ENCODE assay signal across 18 mouse cellular contexts in the genomic region with DNA sequence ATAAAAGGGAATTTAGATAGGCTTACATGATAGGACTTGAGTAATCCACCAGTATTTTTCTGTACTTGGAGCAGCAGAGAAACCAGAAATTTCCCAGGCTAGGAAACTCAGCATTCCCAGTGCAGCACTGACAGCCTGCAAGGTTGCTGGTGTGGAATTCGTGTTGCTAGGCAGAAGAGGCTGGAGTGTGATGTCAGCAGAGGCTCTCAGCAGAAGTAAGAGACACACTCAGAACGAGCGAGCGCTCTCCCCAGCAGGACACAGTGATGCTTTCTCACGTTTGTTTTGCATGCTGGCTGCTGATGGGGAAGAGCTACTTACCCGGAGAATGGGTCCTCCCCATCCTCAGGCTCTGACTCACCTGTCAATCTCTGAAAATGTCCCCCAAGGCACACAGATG.
DNase-seq lines count a peak whose midpoint lies in the region; ATAC-seq and TF ChIP-seq lines count a peak whose summit lies in the region.
"Had no signal": no experiment of that assay in that cellular context is flagged by ENCODE, and none has a peak within 500 bp of the region (broad histone marks: within the 10 kb centered on the region; RNA-seq: fewer than 3 reads in every experiment).

No protein-coding gene starts in this region.

- TF ChIP-seq RAD21 in CH12.LX (IDR thresholded peaks at IDR 0.05; ENCODE audit: low read depth, low read length), result no peak

- no peak for TF ChIP-seq POLR2A in CH12.LX (IDR thresholded peaks at IDR 0.05; ENCODE audit: low read depth, low read length)

- no peak for TF ChIP-seq CTCF in CH12.LX (conservative IDR thresholded peaks at IDR 0.05 in 1 of 2, IDR thresholded peaks at IDR 0.05 in 1 of 2; ENCODE audit: low read depth in 2 of 2, low read length in 2 of 2)

- TF ChIP-seq EP300 in CH12.LX (IDR thresholded peaks at IDR 0.05; ENCODE audit: low read length), result no peak

- H3K4me3 ChIP-seq in forebrain, embryonic 13.5 days, result no peak overlapping the region
- H3K4me3 ChIP-seq in forebrain, embryonic 10.5 days, result no peak overlapping the region
- no peak overlapping the region for H3K4me3 ChIP-seq in hindbrain, embryonic 16.5 days (ENCODE audit: low read length)
- no peak overlapping the region for H3K4me3 ChIP-seq in hindbrain, embryonic 14.5 days (replicated peaks; ENCODE audit: low read length)
- no peak overlapping the region for H3K4me3 ChIP-seq in CH12.LX (replicated peaks in 1 of 3; ENCODE audit: low read depth in 2 of 3, low read length in 2 of 3, poor library complexity in 1 of 3)
- H3K4me3 ChIP-seq: embryonic facial prominence, embryonic 12.5 days; limb, embryonic 12.5 days; liver, embryonic 15.5 days; midbrain, embryonic 12.5 days; neural tube, embryonic 12.5 days had no signal

- in situ Hi-C loops in CH12.LX (cut with MboI; ENCODE audit: low pct_ligation_motif_present, low pct_unique_long_range_greater_than_20kb, low sequenced_read_pairs), result no loop called here

- H3K27ac ChIP-seq in forebrain, embryonic 13.5 days, result no peak overlapping the region
- H3K27ac ChIP-seq in forebrain, embryonic 10.5 days, result no peak overlapping the region
- H3K27ac ChIP-seq in hindbrain, embryonic 16.5 days (ENCODE audit: low read depth, low read length), result no peak overlapping the region
- no peak overlapping the region for H3K27ac ChIP-seq in hindbrain, embryonic 14.5 days
- no peak overlapping the region for H3K27ac ChIP-seq in CH12.LX (ENCODE audit: insufficient read depth, low read depth)
- H3K27ac ChIP-seq: embryonic facial prominence, embryonic 12.5 days; limb, embryonic 12.5 days; liver, embryonic 15.5 days; midbrain, embryonic 12.5 days; neural tube, embryonic 12.5 days had no signal

- H3K36me3 ChIP-seq in forebrain, embryonic 13.5 days (ENCODE audit: poor library complexity, severe bottlenecking), result no peaks in the 10 kb centered on the region
- no peaks in the 10 kb centered on the region for H3K36me3 ChIP-seq in forebrain, embryonic 10.5 days (replicated peaks)
- no peaks in the 10 kb centered on the region for H3K36me3 ChIP-seq in hindbrain, embryonic 16.5 days (ENCODE audit: control insufficient read depth, insufficient read depth, low read length)
- H3K36me3 ChIP-seq in hindbrain, embryonic 14.5 days (replicated peaks; ENCODE audit: control insufficient read depth, insufficient read depth), result no peaks in the 10 kb centered on the region
- H3K36me3 ChIP-seq in CH12.LX (replicated peaks in 1 of 2; ENCODE audit: control insufficient read depth in 1 of 2, insufficient read depth in 1 of 2, low read length in 1 of 2), result no peaks in the 10 kb centered on the region
- H3K36me3 ChIP-seq: embryonic facial prominence, embryonic 12.5 days; limb, embryonic 12.5 days; liver, embryonic 15.5 days; midbrain, embryonic 12.5 days; neural tube, embryonic 12.5 days had no signal

- 0 out of 2 replicates have a peak, but pooled peaks have one; percentile 38 for ATAC-seq in forebrain, embryonic 13.5 days
- ATAC-seq in hindbrain, embryonic 16.5 days, result peak; percentile 83
- ATAC-seq in hindbrain, embryonic 14.5 days (ENCODE audit: low FRiP score), result no peak; the same call in 1 of the 2 replicates
- ATAC-seq in CD4-positive, CD25-positive, alpha-beta regulatory T cell, adult 4 months, result no peak
- ATAC-seq: intestine, postnatal 0 days; Patski had no signal

- H3K27me3 ChIP-seq in forebrain, embryonic 13.5 days, result no peaks in the 10 kb centered on the region
- no peaks in the 10 kb centered on the region for H3K27me3 ChIP-seq in forebrain, embryonic 10.5 days (ENCODE audit: poor library complexity, severe bottlenecking)
- H3K27me3 ChIP-seq in hindbrain, embryonic 16.5 days (replicated peaks; ENCODE audit: control insufficient read depth, insufficient read depth, low read length), result no peaks in the 10 kb centered on the region
- no peaks in the 10 kb centered on the region for H3K27me3 ChIP-seq in hindbrain, embryonic 14.5 days (ENCODE audit: control insufficient read depth, insufficient read depth, low read length)
- no peaks in the 10 kb centered on the region for H3K27me3 ChIP-seq in CH12.LX (replicated peaks)
- H3K27me3 ChIP-seq: embryonic facial prominence, embryonic 12.5 days; limb, embryonic 12.5 days; liver, embryonic 15.5 days; midbrain, embryonic 12.5 days; neural tube, embryonic 12.5 days; Patski had no signal

- WGBS in forebrain, embryonic 13.5 days, result 45% methylated on average over 6 of the region's 6 CpGs
- 52% methylated on average over 6 of the region's 6 CpGs for WGBS in forebrain, embryonic 10.5 days
- 23% methylated on average over 6 of the region's 6 CpGs for WGBS in hindbrain, embryonic 16.5 days
- 44% methylated on average over 6 of the region's 6 CpGs for WGBS in hindbrain, embryonic 14.5 days

- DNase-seq in forebrain, embryonic 10.5 days (ENCODE audit: extremely low spot score, low spot score), result no peak
- no peak for DNase-seq in hindbrain, embryonic 14.5 days (ENCODE audit: low spot score)
- no peak for DNase-seq in CH12.LX (ENCODE audit: extremely low read depth)
- peak; percentile 37 to 61 for DNase-seq in left cerebral cortex, postnatal 14 days (ENCODE audit: low spot score in 2 of 2)
- no peak for DNase-seq in cerebellum, postnatal 4 days (ENCODE audit: low spot score in 2 of 2)
- DNase-seq: cerebellum, adult 9-11 months; kidney, postnatal 36 days; thymus, postnatal 36 days had no signal

- no peaks in the 10 kb centered on the region for H3K4me1 ChIP-seq in forebrain, embryonic 13.5 days
- H3K4me1 ChIP-seq in forebrain, embryonic 10.5 days, result no peaks in the 10 kb centered on the region
- no peaks in the 10 kb centered on the region for H3K4me1 ChIP-seq in hindbrain, embryonic 16.5 days (ENCODE audit: control insufficient read depth, insufficient read depth, low read depth, low read length)
- H3K4me1 ChIP-seq in hindbrain, embryonic 14.5 days (replicated peaks; ENCODE audit: control insufficient read depth, insufficient read depth, low read length), result no peaks in the 10 kb centered on the region
- peaks cover 9 to 23% of the 10 kb centered on the region in 2 experiments for H3K4me1 ChIP-seq in CH12.LX (ENCODE audit: control insufficient read depth in 1 of 2, insufficient read depth in 2 of 2)
- H3K4me1 ChIP-seq: embryonic facial prominence, embryonic 12.5 days; limb, embryonic 12.5 days; liver, embryonic 15.5 days; midbrain, embryonic 12.5 days; neural tube, embryonic 12.5 days had no signal

- no peak overlapping the region for H3K4me2 ChIP-seq in forebrain, embryonic 13.5 days
- H3K4me2 ChIP-seq in hindbrain, embryonic 16.5 days (ENCODE audit: low read length), result peak overlapping the region; percentile 21; the same call in 1 of the 2 replicates
- no peak overlapping the region; the same call in 1 of the 2 replicates for H3K4me2 ChIP-seq in hindbrain, embryonic 14.5 days (replicated peaks)
- no peak overlapping the region for H3K4me2 ChIP-seq in CH12.LX (ENCODE audit: insufficient read depth, low read depth, poor library complexity, severe bottlenecking)
- H3K4me2 ChIP-seq: embryonic facial prominence, embryonic 12.5 days; limb, embryonic 12.5 days; liver, embryonic 15.5 days; midbrain, embryonic 12.5 days; neural tube, embryonic 12.5 days had no signal

- no peak overlapping the region for H3K9ac ChIP-seq in forebrain, embryonic 13.5 days
- no peak overlapping the region for H3K9ac ChIP-seq in hindbrain, embryonic 16.5 days (ENCODE audit: low read depth, low read length)
- H3K9ac ChIP-seq in hindbrain, embryonic 14.5 days, result no peak overlapping the region
- H3K9ac ChIP-seq in CH12.LX (ENCODE audit: insufficient read depth, low read depth), result no peak overlapping the region
- H3K9ac ChIP-seq: embryonic facial prominence, embryonic 12.5 days; limb, embryonic 12.5 days; liver, embryonic 15.5 days; midbrain, embryonic 12.5 days; neural tube, embryonic 12.5 days had no signal

- intact Hi-C loops in left cerebral cortex, postnatal 14 days (cut with DNase I), result no loop called here

- dilution Hi-C loops in CH12.LX (cut with MboI; ENCODE audit: extremely low pct_ligation_motif_present, extremely low pct_unique_long_range_greater_than_20kb, low sequenced_read_pairs), result no loop called here

- no peaks in the 10 kb centered on the region for H3K79me2 ChIP-seq in CH12.LX (replicated peaks; ENCODE audit: control insufficient read depth, extremely low read depth, insufficient read depth, poor library complexity, severe bottlenecking)

- H3K9me3 ChIP-seq in forebrain, embryonic 13.5 days (replicated peaks), result no peaks in the 10 kb centered on the region; the same call in 1 of the 2 replicates
- peaks cover 17% of the 10 kb centered on the region for H3K9me3 ChIP-seq in forebrain, embryonic 10.5 days
- 0 out of 2 replicates have a peak, but pooled peaks cover 5% of the 10 kb centered on the region for H3K9me3 ChIP-seq in hindbrain, embryonic 16.5 days (ENCODE audit: control insufficient read depth, low read length)
- no peaks in the 10 kb centered on the region for H3K9me3 ChIP-seq in hindbrain, embryonic 14.5 days (ENCODE audit: control insufficient read depth, low read length)
- no peaks in the 10 kb centered on the region for H3K9me3 ChIP-seq in CH12.LX (replicated peaks; ENCODE audit: low read length)
- H3K9me3 ChIP-seq: liver, embryonic 15.5 days; midbrain, embryonic 12.5 days; neural tube, embryonic 12.5 days had no signal

TF ChIP-seq in CH12.LX, 34 proteins besides CTCF, POLR2A, EP300 and RAD21:
- TF ChIP-seq MAX (IDR thresholded peaks at IDR 0.05; ENCODE audit: low read length) (no peak), BHLHE40 (IDR thresholded peaks at IDR 0.05; ENCODE audit: low read depth, low read length) (0 out of 2 replicates have a peak, but pooled peaks have one; percentile 33)

Comparison
In these comparisons a context has a peak if more than half of its experiments do, and no peak if none do; other contexts are left out.
1. ATAC-seq: peak in forebrain, embryonic 13.5 days (single experiment) and hindbrain, embryonic 16.5 days (single experiment); none in hindbrain, embryonic 14.5 days (single experiment) and CD4-positive, CD25-positive, alpha-beta regulatory T cell, adult 4 months (single experiment).
2. DNase-seq: peak in left cerebral cortex, postnatal 14 days (2 of 2); none in forebrain, embryonic 10.5 days (single experiment), hindbrain, embryonic 14.5 days (single experiment), CH12.LX (single experiment) and cerebellum, postnatal 4 days (0 of 2).